Mouse (Mus musculus): ENCODE results near the gene Klhl33. TPM values are rescaled to one million over a fixed set of nuclear protein-coding genes. Genes with fewer than 3 reads are reported as not detected.
A peak's percentile ranks its signal among the peaks of the same experiment; 100 is the strongest.
"Not testable (repeated sequence)": the region's sequence is repeated elsewhere in the genome, so short reads cannot be mapped to it uniquely, and the experiment has no call there.

Gene Klhl33
- total and polyA plus RNA-seq, 3 experiments, result 0.22 TPM; not detected in 2

DNA sequence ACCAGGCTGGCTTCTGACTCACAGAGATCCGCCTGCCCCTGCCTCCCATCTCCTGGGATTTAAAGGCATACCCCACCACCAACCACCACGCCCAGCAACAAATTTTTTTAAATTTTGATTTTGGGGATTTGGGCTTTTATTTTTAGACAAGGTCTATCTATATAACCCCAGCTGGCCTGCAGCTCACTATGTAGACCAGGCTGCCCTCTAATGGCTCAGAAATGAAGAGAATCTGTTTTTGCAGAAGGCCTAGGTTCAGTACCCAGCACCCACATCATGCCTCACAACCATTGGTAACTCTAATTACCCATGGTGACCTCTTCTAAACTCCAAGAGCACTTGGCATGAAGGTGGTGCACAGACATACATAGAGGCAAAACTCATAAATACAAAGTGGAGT lies 26.0 kb downstream of the Klhl33 start:
- ATAC-seq (ENCODE audit: extremely low read depth, insufficient number of reproducible peaks, low FRiP score, poor library complexity, severe bottlenecking) (no peak), DNase-seq (ENCODE audit: low spot score) (no peak)
- Histone ChIP-seq H3K9me3 (replicated peaks) (no peaks in the 10 kb centered on the region), H3K36me3 (replicated peaks) (peaks cover 27% of the 10 kb centered on the region), H3K4me1 (ENCODE audit: insufficient read depth, low read depth, low read length) (peaks cover 17% of the 10 kb centered on the region), H3K4me3 (ENCODE audit: low read depth, low read length) (no peak overlapping the region), H3K27me3 (ENCODE audit: insufficient read depth, low read length) (no peaks in the 10 kb centered on the region)
- no peak for TF ChIP-seq CTCF (IDR thresholded peaks at IDR 0.05; ENCODE audit: low read depth, low read length)
- no peak for TF ChIP-seq POLR2AphosphoS5 (IDR thresholded peaks at IDR 0.05; ENCODE audit: insufficient replicate concordance, low read depth, low read length)
- TF ChIP-seq GATA2 (IDR thresholded peaks at IDR 0.05; ENCODE audit: borderline replicate concordance, low read depth, low read length), result no peak
- TF ChIP-seq TAL1 (conservative IDR thresholded peaks at IDR 0.05; ENCODE audit: low read depth, low read length), result no peak

DNA sequence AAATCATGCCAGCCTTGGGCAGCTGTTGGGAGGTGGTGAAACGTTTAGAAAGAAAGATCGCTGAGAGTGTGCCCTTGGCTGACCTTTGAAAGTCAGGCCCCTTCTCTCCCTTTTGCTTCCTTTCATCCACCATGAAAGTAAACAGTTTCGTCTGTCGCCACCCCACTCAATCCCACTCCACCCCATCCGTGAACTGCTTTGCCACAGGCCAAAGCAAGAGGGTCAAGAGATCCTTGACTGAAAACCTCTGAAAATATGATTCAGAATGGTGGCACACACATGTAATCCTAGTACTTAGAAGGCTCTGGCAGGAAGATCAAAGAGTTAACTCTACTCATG lies 26.5 kb downstream of the Klhl33 start:
- TF ChIP-seq POLR2AphosphoS5 (IDR thresholded peaks at IDR 0.05; ENCODE audit: insufficient replicate concordance, low read depth, low read length), result no peak
- no peak for TF ChIP-seq GATA2 (IDR thresholded peaks at IDR 0.05; ENCODE audit: borderline replicate concordance, low read depth, low read length)
- no peaks in the 10 kb centered on the region for H3K27me3 ChIP-seq (ENCODE audit: insufficient read depth, low read length)
- H3K9me3 ChIP-seq (replicated peaks), result no peaks in the 10 kb centered on the region
- ATAC-seq (ENCODE audit: extremely low read depth, insufficient number of reproducible peaks, low FRiP score, poor library complexity, severe bottlenecking) (no peak), DNase-seq (ENCODE audit: low spot score) (no peak)
- peaks cover 32% of the 10 kb centered on the region for H3K36me3 ChIP-seq (replicated peaks)
- H3K4me1 ChIP-seq (ENCODE audit: insufficient read depth, low read depth, low read length), result peaks cover 17% of the 10 kb centered on the region
- peak overlapping the region; percentile 77 for H3K4me3 ChIP-seq (ENCODE audit: low read depth, low read length)

DNA sequence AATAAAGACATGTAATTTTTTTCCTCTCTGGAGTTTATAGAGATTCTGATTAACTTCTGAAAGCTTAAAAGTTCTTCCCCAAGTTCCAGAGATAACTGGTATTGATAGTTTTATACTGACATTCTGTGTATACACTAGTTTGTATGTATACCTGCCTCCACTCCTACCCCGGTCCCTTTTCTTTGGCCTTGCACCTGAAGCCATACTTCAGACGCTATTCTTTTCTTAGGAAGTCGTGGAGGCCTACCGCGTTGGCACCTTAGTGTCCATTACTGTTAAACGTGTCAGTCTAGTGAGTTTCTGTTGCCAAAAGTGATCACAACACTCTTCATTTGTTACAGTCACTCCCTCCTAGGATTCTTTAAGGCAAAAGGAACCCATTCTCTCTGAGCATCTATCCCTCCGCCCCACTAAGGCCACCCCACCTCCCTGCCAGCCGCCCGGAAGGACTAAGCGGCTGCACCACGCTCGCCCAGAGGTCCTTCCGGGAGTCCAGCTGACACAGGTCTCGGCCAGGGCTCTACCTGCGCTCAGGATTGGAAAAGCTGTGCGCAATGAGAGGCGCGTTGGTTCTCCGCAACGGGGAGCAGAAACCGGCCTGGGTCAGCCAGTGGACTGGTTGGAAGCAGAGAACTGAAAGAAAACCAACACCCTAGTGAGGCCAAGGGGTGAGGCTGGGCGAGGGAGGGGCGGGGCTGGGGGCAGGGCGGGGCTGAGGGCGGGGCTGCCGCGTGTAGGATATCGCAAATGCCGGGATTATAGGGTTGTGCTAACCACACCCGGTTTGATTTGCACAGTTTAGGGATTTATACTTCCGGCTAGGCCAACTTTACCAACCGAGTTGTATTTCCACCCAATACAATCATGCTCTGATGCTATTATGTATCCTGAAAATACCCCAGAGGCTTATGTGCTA lies 27.2 kb downstream of the Klhl33 start, which contains the start of gene Tep1:
Gene Tep1, minus strand, starts transcription at position 672 of the 916 bp plus-strand sequence.
- Histone ChIP-seq H3K27me3 (ENCODE audit: insufficient read depth, low read length) (no peaks in the 10 kb centered on the region), H3K4me1 (ENCODE audit: insufficient read depth, low read depth, low read length) (peaks cover 17% of the 10 kb centered on the region), H3K4me3 (ENCODE audit: low read depth, low read length) (peak within 1 kb of the TSS; percentile 77), H3K36me3 (replicated peaks) (peaks cover 38% of the 10 kb centered on the region), H3K9me3 (replicated peaks) (no peaks in the 10 kb centered on the region)
- ATAC-seq (ENCODE audit: extremely low read depth, insufficient number of reproducible peaks, low FRiP score, poor library complexity, severe bottlenecking), result peak; percentile 92
- peak; percentile 86 for DNase-seq (ENCODE audit: low spot score)
- TF ChIP-seq CTCF (IDR thresholded peaks at IDR 0.05; ENCODE audit: low read depth, low read length), result no peak
- TF ChIP-seq GATA1 (IDR thresholded peaks at IDR 0.05; ENCODE audit: borderline replicate concordance, low read length), result no peak
- no peak for TF ChIP-seq TAL1 (conservative IDR thresholded peaks at IDR 0.05; ENCODE audit: low read depth, low read length)
- TF ChIP-seq GATA2 (IDR thresholded peaks at IDR 0.05; ENCODE audit: borderline replicate concordance, low read depth, low read length), result no peak
- no peak for TF ChIP-seq POLR2AphosphoS5 (IDR thresholded peaks at IDR 0.05; ENCODE audit: insufficient replicate concordance, low read depth, low read length)

DNA sequence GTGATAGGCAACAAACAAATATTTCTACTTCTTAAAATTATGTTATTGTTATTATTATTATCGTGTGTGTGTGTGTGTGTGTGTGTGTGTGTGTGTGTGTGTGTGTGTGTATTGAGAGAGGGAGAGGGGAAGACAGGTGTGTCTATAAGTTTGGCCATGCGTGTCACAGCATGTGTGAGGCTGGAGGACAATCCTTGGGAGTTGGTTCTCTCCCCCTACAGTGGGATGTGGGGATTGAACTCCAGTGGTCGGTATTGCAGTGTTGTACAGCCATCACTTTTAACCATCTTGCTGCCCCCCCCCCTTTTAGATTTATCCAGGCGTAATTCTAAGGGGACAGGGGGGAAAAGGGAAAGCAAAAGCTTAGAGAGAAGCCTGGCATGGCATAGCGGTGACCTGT lies 28.7 kb downstream of the Klhl33 start:
- H3K36me3 ChIP-seq (replicated peaks), result peaks cover 43% of the 10 kb centered on the region
- H3K9me3 ChIP-seq (replicated peaks), result no peaks in the 10 kb centered on the region
- no peak overlapping the region for H3K4me3 ChIP-seq (ENCODE audit: low read depth, low read length)
- no peak for DNase-seq (ENCODE audit: low spot score)
- no peaks in the 10 kb centered on the region for H3K27me3 ChIP-seq (ENCODE audit: insufficient read depth, low read length)
- TF ChIP-seq TAL1 (conservative IDR thresholded peaks at IDR 0.05; ENCODE audit: low read depth, low read length), result no peak
- no peak for ATAC-seq (ENCODE audit: extremely low read depth, insufficient number of reproducible peaks, low FRiP score, poor library complexity, severe bottlenecking)
- H3K4me1 ChIP-seq (ENCODE audit: insufficient read depth, low read depth, low read length), result peaks cover 14% of the 10 kb centered on the region

DNA sequence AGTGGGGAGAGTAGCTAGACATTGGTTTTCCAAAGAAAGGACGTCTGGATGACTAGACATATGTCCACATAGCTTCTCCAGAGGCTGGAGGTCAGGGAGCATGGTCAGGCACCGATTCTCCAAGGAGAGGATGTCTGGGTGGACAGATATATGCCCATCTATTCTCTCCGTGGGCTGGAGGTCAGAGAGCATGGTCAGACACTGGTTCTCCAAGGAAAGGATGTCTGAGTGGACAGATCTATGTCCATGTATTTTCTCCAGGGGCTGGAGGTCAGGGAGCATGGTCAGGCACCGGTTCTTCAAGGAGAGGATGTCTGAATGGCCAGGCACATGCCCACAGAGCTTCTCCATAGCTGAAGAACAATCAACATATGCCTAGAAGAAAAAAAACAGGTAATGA lies 29.1 kb downstream of the Klhl33 start:
- H3K9me3 ChIP-seq (replicated peaks), result no peaks in the 10 kb centered on the region
- TF ChIP-seq POLR2AphosphoS5 (IDR thresholded peaks at IDR 0.05; ENCODE audit: insufficient replicate concordance, low read depth, low read length), result no peak
- TF ChIP-seq CTCF (IDR thresholded peaks at IDR 0.05; ENCODE audit: low read depth, low read length), result no peak
- no peak for TF ChIP-seq GATA1 (IDR thresholded peaks at IDR 0.05; ENCODE audit: borderline replicate concordance, low read length)
- no peak for TF ChIP-seq GATA2 (IDR thresholded peaks at IDR 0.05; ENCODE audit: borderline replicate concordance, low read depth, low read length)
- TF ChIP-seq TAL1 (conservative IDR thresholded peaks at IDR 0.05; ENCODE audit: low read depth, low read length), result no peak
- no peaks in the 10 kb centered on the region for H3K27me3 ChIP-seq (ENCODE audit: insufficient read depth, low read length)
- H3K4me1 ChIP-seq (ENCODE audit: insufficient read depth, low read depth, low read length), result peaks cover 14% of the 10 kb centered on the region
- no peak overlapping the region for H3K4me3 ChIP-seq (ENCODE audit: low read depth, low read length)
- DNase-seq (ENCODE audit: low spot score) (no peak), ATAC-seq (ENCODE audit: extremely low read depth, insufficient number of reproducible peaks, low FRiP score, poor library complexity, severe bottlenecking) (no peak)
- H3K36me3 ChIP-seq (replicated peaks), result peaks cover 47% of the 10 kb centered on the region

DNA sequence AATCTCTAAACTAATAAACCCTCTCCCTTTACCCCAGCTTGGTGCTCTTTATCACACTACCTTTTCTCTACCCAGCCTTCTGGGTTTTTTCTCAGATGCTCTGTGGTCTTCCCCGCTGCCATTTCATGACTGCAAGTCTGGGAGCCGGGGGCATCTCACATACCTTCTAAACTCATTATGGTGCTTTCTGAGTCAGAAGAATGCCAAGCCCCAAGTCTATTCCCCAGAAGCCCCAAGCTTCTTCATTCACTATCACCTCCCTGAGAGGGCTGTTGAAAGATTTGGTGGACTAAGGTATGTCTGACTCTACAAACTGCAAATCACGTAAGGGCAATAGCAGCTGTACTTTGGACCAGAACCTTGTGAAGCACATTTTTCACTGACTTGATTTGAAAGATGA lies 30.3 kb downstream of the Klhl33 start:
- no peaks in the 10 kb centered on the region for H3K27me3 ChIP-seq (ENCODE audit: insufficient read depth, low read length)
- no peak overlapping the region for H3K4me3 ChIP-seq (ENCODE audit: low read depth, low read length)
- DNase-seq (ENCODE audit: low spot score) (no peak), ATAC-seq (ENCODE audit: extremely low read depth, insufficient number of reproducible peaks, low FRiP score, poor library complexity, severe bottlenecking) (no peak)
- H3K4me1 ChIP-seq (ENCODE audit: insufficient read depth, low read depth, low read length), result peaks cover 14% of the 10 kb centered on the region
- H3K9me3 ChIP-seq (replicated peaks), result no peaks in the 10 kb centered on the region
- TF ChIP-seq CTCF (IDR thresholded peaks at IDR 0.05; ENCODE audit: low read depth, low read length), result no peak
- TF ChIP-seq TAL1 (conservative IDR thresholded peaks at IDR 0.05; ENCODE audit: low read depth, low read length), result no peak
- TF ChIP-seq POLR2AphosphoS5 (IDR thresholded peaks at IDR 0.05; ENCODE audit: insufficient replicate concordance, low read depth, low read length), result no peak
- no peak for TF ChIP-seq GATA2 (IDR thresholded peaks at IDR 0.05; ENCODE audit: borderline replicate concordance, low read depth, low read length)
- no peak for TF ChIP-seq GATA1 (IDR thresholded peaks at IDR 0.05; ENCODE audit: borderline replicate concordance, low read length)
- peaks cover 55% of the 10 kb centered on the region for H3K36me3 ChIP-seq (replicated peaks)

DNA sequence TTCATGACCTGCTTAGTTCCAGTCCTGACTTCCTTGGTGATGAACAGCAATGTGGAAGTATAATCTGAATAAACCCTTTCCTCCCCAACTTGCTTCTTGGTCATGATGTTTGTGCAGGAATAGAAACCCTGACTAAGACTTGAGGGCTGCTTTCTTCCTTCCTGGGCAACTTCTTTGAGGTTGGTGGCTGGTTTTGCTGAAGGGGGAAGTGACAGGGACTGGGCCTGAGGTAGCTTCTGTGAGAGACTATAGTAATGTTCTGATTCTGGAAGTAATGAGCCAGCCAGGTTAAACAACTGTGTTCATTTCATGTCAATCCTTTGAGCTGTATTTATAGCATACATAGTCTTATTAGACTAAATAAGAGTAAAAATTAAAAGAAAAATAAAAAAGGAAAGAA lies 32.3 kb downstream of the Klhl33 start:
- not testable (repeated sequence) for H3K9me3 ChIP-seq (replicated peaks); H3K4me3 ChIP-seq (ENCODE audit: low read depth, low read length); H3K27me3 ChIP-seq (ENCODE audit: insufficient read depth, low read length); H3K4me1 ChIP-seq (ENCODE audit: insufficient read depth, low read depth, low read length); ATAC-seq (ENCODE audit: extremely low read depth, insufficient number of reproducible peaks, low FRiP score, poor library complexity, severe bottlenecking); DNase-seq (ENCODE audit: low spot score)
- H3K36me3 ChIP-seq (replicated peaks), result peaks cover 67% of the 10 kb centered on the region

Data from G1E (cell line).